In genomic region chr10:118592648-118593368, GRCm38 (mm10) we compare ENCODE assay signal across 8 mouse cellular contexts.
DNase-seq lines count a peak whose midpoint lies in the region; ATAC-seq and TF ChIP-seq lines count a peak whose summit lies in the region.

No protein-coding gene starts in this region.

- no peaks in the 10 kb centered on the region for H3K79me2 ChIP-seq in heart, adult 2 months (replicated peaks; ENCODE audit: control insufficient read depth, insufficient read depth, low read length)

- H3K4me3 ChIP-seq in heart, adult 2 months, result no peak overlapping the region
- no peak overlapping the region for H3K4me3 ChIP-seq in heart, embryonic 11.5 days (ENCODE audit: low read depth, low read length)
- no peak overlapping the region for H3K4me3 ChIP-seq in hindbrain, postnatal 0 days (ENCODE audit: low read length)
- H3K4me3 ChIP-seq in midbrain, embryonic 14.5 days (replicated peaks; ENCODE audit: low read depth, low read length), result no peak overlapping the region

- intact Hi-C loops in heart, adult 2 months (cut with DNase I), result loop anchor here (1.0 to 10.0 kb wide), 3 partner anchors 272 to 486 kb away; no protein-coding TSS in a partner anchor

- H3K36me3 ChIP-seq in heart, adult 2 months (ENCODE audit: control insufficient read depth, insufficient read depth, low read length), result no peaks in the 10 kb centered on the region
- H3K36me3 ChIP-seq in heart, embryonic 11.5 days (ENCODE audit: control insufficient read depth, insufficient read depth, low read length), result no peaks in the 10 kb centered on the region
- no peaks in the 10 kb centered on the region for H3K36me3 ChIP-seq in hindbrain, postnatal 0 days (ENCODE audit: insufficient read depth, low read length)
- no peaks in the 10 kb centered on the region for H3K36me3 ChIP-seq in midbrain, embryonic 14.5 days (ENCODE audit: control insufficient read depth, insufficient read depth, low read length)

- H3K4me1 ChIP-seq in heart, adult 2 months (ENCODE audit: control insufficient read depth, insufficient read depth, low read length), result peaks cover 3% of the 10 kb centered on the region; the same call in 1 of the 2 replicates
- peaks cover 6% of the 10 kb centered on the region; the same call in 1 of the 2 replicates for H3K4me1 ChIP-seq in heart, embryonic 11.5 days (ENCODE audit: control insufficient read depth, insufficient read depth, low read length)
- 0 out of 2 replicates have a peak, but pooled peaks cover 2% of the 10 kb centered on the region for H3K4me1 ChIP-seq in hindbrain, postnatal 0 days (ENCODE audit: insufficient read depth, low read length)
- H3K4me1 ChIP-seq in midbrain, embryonic 14.5 days (ENCODE audit: control insufficient read depth, insufficient read depth, low read length), result no peaks in the 10 kb centered on the region

- H3K27me3 ChIP-seq in heart, adult 2 months (ENCODE audit: control insufficient read depth, insufficient read depth, low read length), result no peaks in the 10 kb centered on the region
- no peaks in the 10 kb centered on the region for H3K27me3 ChIP-seq in heart, embryonic 11.5 days (ENCODE audit: control insufficient read depth, insufficient read depth, low read length)
- no peaks in the 10 kb centered on the region for H3K27me3 ChIP-seq in hindbrain, postnatal 0 days (ENCODE audit: insufficient read depth, low read length)
- no peaks in the 10 kb centered on the region for H3K27me3 ChIP-seq in midbrain, embryonic 14.5 days (ENCODE audit: control insufficient read depth, insufficient read depth, low read length)

- H3K4me2 ChIP-seq in heart, embryonic 11.5 days, result no peak overlapping the region
- H3K4me2 ChIP-seq in hindbrain, postnatal 0 days (ENCODE audit: low read depth, low read length), result no peak overlapping the region
- H3K4me2 ChIP-seq in midbrain, embryonic 14.5 days (ENCODE audit: low read length), result no peak overlapping the region

- no peak overlapping the region for H3K27ac ChIP-seq in heart, adult 2 months
- H3K27ac ChIP-seq in heart, embryonic 11.5 days (ENCODE audit: low read depth, low read length), result no peak overlapping the region
- H3K27ac ChIP-seq in hindbrain, postnatal 0 days, result no peak overlapping the region
- H3K27ac ChIP-seq in midbrain, embryonic 14.5 days (replicated peaks; ENCODE audit: low read depth, low read length), result no peak overlapping the region

- 0 out of 2 replicates have a peak, but pooled peaks have one; percentile 46 for TF ChIP-seq EP300 in heart, adult 2 months (IDR thresholded peaks at IDR 0.05; ENCODE audit: insufficient read depth, low read depth, low read length)

- peak; percentile 72 to 83 for DNase-seq in heart, adult 2 months
- DNase-seq in cerebellum, adult 18-20 months, result peak; percentile 74 to 81
- peak; percentile 91 for DNase-seq in hindbrain, postnatal 0 days (ENCODE audit: low spot score)
- peak; percentile 64 for DNase-seq in left cerebral cortex, adult 11 months (ENCODE audit: low spot score)
- DNase-seq in midbrain, embryonic 14.5 days, result peak; percentile 93
- peak; percentile 31 to 88 for DNase-seq in spleen, adult 18-20 months

- TF ChIP-seq CTCF in heart, adult 2 months (IDR thresholded peaks at IDR 0.05), result peak; percentile 100
- peak; percentile 95 for TF ChIP-seq CTCF in hindbrain, postnatal 0 days (IDR thresholded peaks at IDR 0.05; ENCODE audit: low read depth)

- WGBS in heart, adult 2 months, result 36% methylated on average over 16 of the region's 16 CpGs
- 41% methylated on average over 16 of the region's 16 CpGs for WGBS in heart, embryonic 11.5 days (ENCODE audit: insufficient replicate concordance)
- 34% methylated on average over 16 of the region's 16 CpGs for WGBS in hindbrain, postnatal 0 days
- 37% methylated on average over 16 of the region's 16 CpGs for WGBS in midbrain, embryonic 14.5 days

- no peak overlapping the region for H3K9ac ChIP-seq in heart, adult 2 months (ENCODE audit: low read depth, low read length)
- no peak overlapping the region for H3K9ac ChIP-seq in heart, embryonic 11.5 days (ENCODE audit: low read depth, low read length)
- no peak overlapping the region for H3K9ac ChIP-seq in hindbrain, postnatal 0 days (replicated peaks; ENCODE audit: low read length)
- no peak overlapping the region for H3K9ac ChIP-seq in midbrain, embryonic 14.5 days (replicated peaks; ENCODE audit: low read length)

- no peaks in the 10 kb centered on the region for H3K9me3 ChIP-seq in heart, embryonic 11.5 days (replicated peaks; ENCODE audit: control insufficient read depth, low read length)
- no peaks in the 10 kb centered on the region for H3K9me3 ChIP-seq in hindbrain, postnatal 0 days (ENCODE audit: low read length)
- no peaks in the 10 kb centered on the region for H3K9me3 ChIP-seq in midbrain, embryonic 14.5 days (ENCODE audit: control insufficient read depth, low read length)

- no peak for ATAC-seq in heart, embryonic 11.5 days (replicated peaks; ENCODE audit: insufficient number of reproducible peaks, low FRiP score, low TSS enrichment)
- ATAC-seq in frontal cortex, adult (ENCODE audit: low TSS enrichment), result peak; percentile 84
- peak; percentile 58; the same call in 1 of the 2 replicates for ATAC-seq in hindbrain, postnatal 0 days
- ATAC-seq in midbrain, embryonic 14.5 days (ENCODE audit: low FRiP score, low TSS enrichment), result no peak

- TF ChIP-seq POLR2A in heart, adult 2 months (IDR thresholded peaks at IDR 0.05; ENCODE audit: insufficient read depth, low read depth, low read length), result no peak

Comparison
In these comparisons a context has a peak if more than half of its experiments do, and no peak if none do; other contexts are left out.
1. ATAC-seq: peak in frontal cortex, adult (single experiment) and hindbrain, postnatal 0 days (single experiment); none in heart, embryonic 11.5 days (single experiment) and midbrain, embryonic 14.5 days (single experiment).
2. Peak in every context shown above with its lines, with median percentiles within 50 percentile points of each other: DNase-seq.